Mouse (Mus musculus) lung, embryonic 16.5 days (tissue): ENCODE results near the gene Stambp. TPM values are rescaled to one million over a fixed set of nuclear protein-coding genes. Genes with fewer than 3 reads are reported as not detected.
A peak's percentile ranks its signal among the peaks of the same experiment; 100 is the strongest.

Experiments
- ATAC-seq: fragments of 200-750 bp; cut with Nextera tagmentation; 2 replicates; pipeline ENCODE4 v1.8.0; 2017; ENCODE audit warnings: low read depth, mild to moderate bottlenecking, moderate library complexity
- H3K27ac ChIP-seq: fragments of 300-500 bp; sonication (generic); 2 replicates; pipeline ENCODE4 v1.5.1; 2014; ENCODE audit warnings: mild to moderate bottlenecking, control low read depth, low read length
- H3K27me3 ChIP-seq: fragments of 300-500 bp; sonication (generic); 2 replicates; pipeline ENCODE4 v1.6.1; 2014; ENCODE audit warnings: low read depth, low read length, mixed read lengths; ENCODE audit not compliant: control insufficient read depth, insufficient read depth
- H3K36me3 ChIP-seq: fragments of 300-500 bp; sonication (generic); 2 replicates; pipeline ENCODE4 v1.6.1; 2014; ENCODE audit warnings: low read length; ENCODE audit not compliant: control insufficient read depth, insufficient read depth
- H3K4me1 ChIP-seq: fragments of 300-500 bp; sonication (generic); replicated peaks from 2 replicates; pipeline ENCODE4 v1.6.1; 2014; ENCODE audit warnings: low read length, mixed read lengths; ENCODE audit not compliant: control insufficient read depth, insufficient read depth
- H3K4me2 ChIP-seq: fragments of 300-500 bp; sonication (generic); 2 replicates; pipeline ENCODE4 v1.6.1; 2014; ENCODE audit warnings: low read depth, low read length, control low read depth
- H3K4me3 ChIP-seq: fragments of 300-500 bp; sonication (generic); 2 replicates; pipeline ENCODE4 v1.5.1; 2014; ENCODE audit warnings: mild to moderate bottlenecking, low read length, control low read depth
- H3K9ac ChIP-seq: fragments of 300-500 bp; sonication (generic); 2 replicates; pipeline ENCODE4 v1.6.1; 2014; ENCODE audit warnings: low read length, control low read depth
- H3K9me3 ChIP-seq: fragments of 300-500 bp; sonication (generic); 2 replicates; pipeline ENCODE4 v1.6.1; 2016; ENCODE audit warnings: low read length; ENCODE audit not compliant: control insufficient read depth
- WGBS: fragments of 180-500 bp; shearing (Covaris S2); extraction: QIAGEN DNeasy Blood & Tissue Kit; methylation state at CpG from one replicate; pipeline ENCODE4 v1.1.7; 2014; 5-methylcytosine and 5-hydroxymethylcytosine counted together
- polyA plus RNA-seq: library from polyadenylated mRNA; unstranded; fragments of >200 nt; fragmentation: Nextera tagmentation; extraction: Ambion mirVana; gene quantifications from 2 replicates; pipeline ENCODE4 v1.2.1, GENCODE M21; 2015

Gene Stambp
- polyA plus RNA-seq, 1 experiment from 2014 or later: 25.8 TPM

DNA sequence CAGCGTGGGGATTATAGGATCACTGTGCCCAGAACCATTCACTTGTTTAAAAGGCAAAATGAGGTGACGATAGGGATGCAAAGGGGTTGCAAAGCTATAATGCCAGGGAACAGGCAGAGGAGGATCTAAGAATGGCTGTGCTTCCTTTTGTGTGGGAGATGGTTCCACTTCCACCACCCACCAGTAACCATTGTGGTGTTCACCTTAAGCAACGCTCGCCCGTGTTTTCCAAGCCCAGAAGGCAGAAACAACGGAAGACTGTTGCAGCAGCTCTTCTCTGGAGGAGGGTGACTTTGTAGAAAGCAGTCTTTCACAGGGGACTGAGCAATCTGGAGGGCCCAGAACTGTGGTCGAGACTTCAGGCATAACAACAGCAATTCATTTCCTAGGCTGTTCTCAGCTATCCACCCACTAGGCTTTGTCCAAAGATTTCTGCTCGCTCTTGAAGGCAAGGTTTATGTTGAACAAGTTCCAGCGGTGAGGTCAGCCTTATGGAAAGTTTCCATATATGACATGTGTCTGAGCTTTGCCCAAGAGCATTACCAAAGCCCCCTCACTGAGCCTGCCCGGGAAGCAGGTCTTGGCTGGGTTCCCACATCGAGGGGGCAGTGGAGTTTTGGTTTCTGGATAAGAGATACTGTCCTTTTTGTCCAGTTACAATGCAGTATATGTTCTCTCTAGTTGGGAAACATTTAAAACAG is 30.6 kb downstream of the Stambp start:
- 61% methylated on average over 11 of the region's 11 CpGs for WGBS
- H3K4me3 ChIP-seq: no peak overlapping the region
- H3K27me3 ChIP-seq: no peaks in the 10 kb centered on the region
- peak; percentile 86 for ATAC-seq
- H3K9me3 ChIP-seq: no peaks in the 10 kb centered on the region
- H3K27ac ChIP-seq: peak overlapping the region; percentile 90
- no peak overlapping the region for H3K4me2 ChIP-seq
- H3K9ac ChIP-seq: 0 out of 2 replicates have a peak overlapping the region, but pooled peaks have one; percentile 29
- peaks cover 5% of the 10 kb centered on the region for H3K4me1 ChIP-seq
- peaks cover under 1% of the 10 kb centered on the region for H3K36me3 ChIP-seq

- Histone ChIP-seq H3K9me3 (no peaks in the 10 kb centered on the region), H3K27me3 (no peaks in the 10 kb centered on the region), H3K4me1 (peaks cover 7% of the 10 kb centered on the region), H3K36me3 (no peaks in the 10 kb centered on the region), H3K9ac (no peak overlapping the region), H3K4me2 (no peak overlapping the region), H3K27ac (peak overlapping the region; percentile 60), H3K4me3 (no peak overlapping the region)
- ATAC-seq: peak; percentile 55; the same call in 1 of the 2 replicates
- 34% methylated on average over 4 of the region's 4 CpGs for WGBS
Observed at GRCm38 (mm10) chr6:83540017-83540416, 32.5 kb downstream of the Stambp start.

DNA sequence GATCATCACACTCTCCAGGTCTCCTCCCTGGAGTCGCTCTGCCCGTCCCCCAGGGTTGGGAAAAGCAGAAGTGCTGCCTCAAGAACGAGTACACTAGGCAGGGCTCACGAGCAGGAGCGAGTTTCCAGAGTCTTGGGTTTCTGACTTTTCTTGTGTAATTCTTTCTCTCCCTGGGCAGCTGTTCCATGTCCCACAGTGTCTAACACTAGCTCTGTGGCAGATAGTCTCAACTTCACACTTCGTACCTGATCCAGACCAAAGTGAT is 35.8 kb downstream of the Stambp start:
- Histone ChIP-seq H3K27me3 (no peaks in the 10 kb centered on the region; the same call in 1 of the 2 replicates), H3K36me3 (no peaks in the 10 kb centered on the region), H3K4me3 (no peak overlapping the region), H3K4me1 (peaks cover 5% of the 10 kb centered on the region), H3K27ac (peak overlapping the region; percentile 58), H3K9me3 (no peaks in the 10 kb centered on the region), H3K4me2 (no peak overlapping the region), H3K9ac (0 out of 2 replicates have a peak overlapping the region, but pooled peaks have one; percentile 4)
- WGBS: 40% methylated on average over 6 of the region's 6 CpGs
- ATAC-seq: peak; percentile 8; the same call in 1 of the 2 replicates

DNA sequence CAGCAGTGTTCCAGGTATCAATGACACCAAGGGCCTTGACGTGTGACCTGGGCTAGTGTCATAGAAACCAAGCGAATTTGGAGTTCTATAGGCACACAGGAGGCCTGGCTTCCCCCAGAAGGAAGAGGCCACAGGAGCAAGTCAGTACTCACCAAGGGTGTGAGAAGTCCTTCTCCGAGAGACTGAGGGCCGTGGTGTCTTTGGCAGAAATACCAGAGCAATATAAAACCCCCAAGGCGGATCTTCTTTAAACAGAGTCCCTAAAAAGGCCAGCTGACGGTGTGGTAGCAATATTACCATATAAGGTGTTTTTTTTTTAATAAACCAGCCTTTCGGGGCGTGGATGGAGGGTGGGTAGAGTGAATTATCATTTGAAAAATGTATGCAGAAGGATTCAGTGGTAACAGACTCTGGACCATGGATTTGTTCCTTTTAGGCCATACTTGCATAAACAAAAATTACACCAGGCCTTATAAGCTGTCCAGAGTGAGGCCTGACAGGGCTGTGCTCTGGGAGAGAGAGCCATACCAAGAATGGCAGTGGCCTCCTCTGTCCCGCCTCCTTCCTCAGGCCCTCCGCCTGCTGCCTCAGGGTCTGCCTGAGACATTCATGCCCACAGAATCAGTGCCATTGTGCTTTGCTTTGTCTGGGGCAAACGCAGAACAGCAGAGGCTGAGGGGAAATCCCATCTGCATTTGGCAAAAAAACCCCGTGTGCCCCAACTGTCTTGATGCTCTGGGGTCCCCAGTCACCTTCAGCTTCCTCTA is 36.3 kb downstream of the Stambp start, which contains the start of gene Actg2:
Gene Actg2 (minus strand): TSS at position 238 of the 767 bp plus-strand sequence.
- ATAC-seq: peak; percentile 69
- Histone ChIP-seq H3K36me3 (no peaks in the 10 kb centered on the region), H3K27ac (peak within 1 kb of the TSS; percentile 58), H3K4me3 (peak within 1 kb of the TSS; percentile 1), H3K27me3 (no peaks in the 10 kb centered on the region; the same call in 1 of the 2 replicates), H3K9ac (0 out of 2 replicates have a peak within 1 kb of the TSS, but pooled peaks have one; percentile 4), H3K4me2 (no peak within 1 kb of the TSS), H3K4me1 (0 out of 2 replicates have a peak, but pooled peaks cover 2% of the 10 kb centered on the region), H3K9me3 (no peaks in the 10 kb centered on the region)
- WGBS: 57% methylated on average over 12 of the region's 12 CpGs

DNA sequence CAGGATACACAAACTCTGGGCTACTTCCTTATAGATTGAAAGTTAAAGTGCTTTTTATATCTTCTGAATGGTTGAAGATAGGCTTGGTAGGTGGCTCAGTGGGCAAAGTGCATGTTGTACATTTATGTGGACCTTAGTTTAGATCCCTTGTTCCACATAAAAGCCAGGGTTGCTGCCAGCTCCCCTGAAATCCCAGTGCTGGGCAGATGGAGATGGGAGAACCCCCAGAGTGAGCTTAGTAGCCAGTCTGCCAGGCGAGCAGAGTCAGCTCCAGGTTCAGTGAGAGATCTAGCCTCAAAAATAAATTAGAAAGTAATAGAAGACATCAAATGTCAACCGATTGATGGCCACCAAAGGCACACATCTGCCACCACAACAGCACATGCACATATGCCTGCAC is 39.9 kb downstream of the Stambp start:
- no peak for ATAC-seq
- no peaks in the 10 kb centered on the region; the same call in 1 of the 2 replicates for H3K27me3 ChIP-seq
- no peak overlapping the region for H3K4me2 ChIP-seq
- H3K9ac ChIP-seq: no peak overlapping the region
- H3K4me3 ChIP-seq: no peak overlapping the region
- H3K36me3 ChIP-seq: no peaks in the 10 kb centered on the region
- H3K27ac ChIP-seq: no peak overlapping the region
- no peaks in the 10 kb centered on the region for H3K9me3 ChIP-seq
- H3K4me1 ChIP-seq: 0 out of 2 replicates have a peak, but pooled peaks cover 2% of the 10 kb centered on the region
- WGBS: 74% methylated on average over 2 of the region's 2 CpGs

- Histone ChIP-seq H3K4me1 (no peaks in the 10 kb centered on the region), H3K27ac (no peak overlapping the region), H3K9ac (no peak overlapping the region), H3K27me3 (no peaks in the 10 kb centered on the region), H3K9me3 (no peaks in the 10 kb centered on the region), H3K36me3 (no peaks in the 10 kb centered on the region), H3K4me3 (no peak overlapping the region), H3K4me2 (no peak overlapping the region)
- ATAC-seq: no peak
- WGBS: 36% methylated on average over 6 of the region's 6 CpGs
Observed at GRCm38 (mm10) chr6:83523194-83523593, 49.3 kb downstream of the Stambp start.

DNA sequence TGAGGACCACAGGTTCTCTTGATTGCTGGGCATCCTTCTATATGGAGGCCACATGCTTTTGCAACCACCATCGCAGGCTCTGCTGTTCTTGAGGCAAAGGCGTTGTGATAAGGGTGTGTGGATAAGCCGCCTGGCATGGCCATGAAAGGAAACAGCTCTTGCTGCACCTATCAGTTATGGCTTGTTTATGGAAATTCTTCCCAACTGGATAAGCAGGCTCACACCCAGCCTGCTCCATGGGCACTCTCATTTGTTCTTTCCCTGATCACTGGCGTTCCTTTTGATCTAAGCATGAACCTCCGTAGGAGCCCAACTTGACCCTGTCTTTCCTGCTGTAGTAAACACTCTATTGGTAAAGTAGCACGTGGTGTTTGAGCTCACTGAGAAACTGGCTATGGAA is 50.7 kb downstream of the Stambp start:
- Histone ChIP-seq H3K4me3 (no peak overlapping the region), H3K27me3 (no peaks in the 10 kb centered on the region), H3K36me3 (no peaks in the 10 kb centered on the region), H3K9ac (no peak overlapping the region), H3K4me2 (no peak overlapping the region), H3K4me1 (no peaks in the 10 kb centered on the region), H3K27ac (no peak overlapping the region), H3K9me3 (no peaks in the 10 kb centered on the region)
- ATAC-seq: no peak
- WGBS: 44% methylated on average over 6 of the region's 6 CpGs

GRCm38 (mm10) chr6:83518637-83519036 is 53.9 kb downstream of the Stambp start:
- no peaks in the 10 kb centered on the region for H3K27me3 ChIP-seq
- H3K4me1 ChIP-seq: no peaks in the 10 kb centered on the region
- no peak for ATAC-seq
- WGBS: 81% methylated on average over 3 of the region's 3 CpGs
- no peak overlapping the region for H3K9ac ChIP-seq
- no peaks in the 10 kb centered on the region for H3K9me3 ChIP-seq
- no peak overlapping the region for H3K27ac ChIP-seq
- no peaks in the 10 kb centered on the region for H3K36me3 ChIP-seq
- no peak overlapping the region for H3K4me2 ChIP-seq
- no peak overlapping the region for H3K4me3 ChIP-seq

DNA sequence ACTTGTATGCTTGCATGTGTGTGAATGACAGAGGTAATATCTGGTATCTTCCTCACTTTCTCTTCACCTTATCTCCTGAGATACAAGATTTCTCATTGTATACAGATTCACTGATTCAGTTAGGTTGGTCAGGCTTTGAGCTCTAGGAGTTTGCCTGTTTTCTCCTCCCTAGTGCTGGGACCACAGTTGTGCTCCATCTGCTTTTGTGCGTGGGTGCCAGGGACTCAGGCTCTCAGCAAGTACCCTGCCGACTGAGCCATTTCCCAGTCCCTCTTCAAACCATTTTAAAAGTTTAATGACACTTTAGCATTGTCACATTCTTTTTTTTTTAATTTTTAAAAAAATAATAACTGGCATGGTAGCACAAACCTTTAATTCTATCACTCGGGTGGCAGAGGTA is 57.4 kb downstream of the Stambp start:
- WGBS: 66% methylated on average over 3 of the region's 3 CpGs
- Histone ChIP-seq H3K4me2 (no peak overlapping the region), H3K27ac (no peak overlapping the region), H3K9me3 (no peaks in the 10 kb centered on the region), H3K4me1 (no peaks in the 10 kb centered on the region), H3K36me3 (no peaks in the 10 kb centered on the region), H3K27me3 (no peaks in the 10 kb centered on the region), H3K4me3 (no peak overlapping the region), H3K9ac (no peak overlapping the region)
- ATAC-seq: no peak
